Mouse (Mus musculus) left cerebral cortex, adult 6 months (tissue): ENCODE measurements around the gene Irgc1. TPM values are rescaled to one million over a fixed set of nuclear protein-coding genes. Genes with fewer than 3 reads are reported as not detected.

Experiments used
- long read RNA-seq, 2 experiments: library from polyadenylated mRNA; unstranded; transcript quantifications; one replicate each; pipeline ENCODE4 v2.0.0; 2019 to 2020
- polyA plus RNA-seq: library from polyadenylated mRNA; unstranded; fragments of <200 nt; fragmentation: Nextera tagmentation; gene quantifications from 2 replicates; pipeline ENCODE4 v1.2.3, GENCODE M21; 2021

Irgc1 gene
- 0.33 and 0.49 TPM in 2 replicates for polyA plus RNA-seq
- long read RNA-seq, experiment 1, partial matches to known transcripts, result 0 of 1 reads
- long read RNA-seq, experiment 1, other reads (novel, unspliced or antisense), result 0 of 1 reads
- long read RNA-seq, experiment 2, result 0 reads

GRCm38 (mm10) chr7:24451855-24452311, at the start of gene Irgc1:
Irgc1 (minus strand) TSS chr7:24452297.

GRCm38 (mm10) chr7:24481474-24482207, 29.5 kb upstream of the Irgc1 start, which contains the start of gene Cadm4:
Cadm4 (plus strand) TSS chr7:24482023.

DNA sequence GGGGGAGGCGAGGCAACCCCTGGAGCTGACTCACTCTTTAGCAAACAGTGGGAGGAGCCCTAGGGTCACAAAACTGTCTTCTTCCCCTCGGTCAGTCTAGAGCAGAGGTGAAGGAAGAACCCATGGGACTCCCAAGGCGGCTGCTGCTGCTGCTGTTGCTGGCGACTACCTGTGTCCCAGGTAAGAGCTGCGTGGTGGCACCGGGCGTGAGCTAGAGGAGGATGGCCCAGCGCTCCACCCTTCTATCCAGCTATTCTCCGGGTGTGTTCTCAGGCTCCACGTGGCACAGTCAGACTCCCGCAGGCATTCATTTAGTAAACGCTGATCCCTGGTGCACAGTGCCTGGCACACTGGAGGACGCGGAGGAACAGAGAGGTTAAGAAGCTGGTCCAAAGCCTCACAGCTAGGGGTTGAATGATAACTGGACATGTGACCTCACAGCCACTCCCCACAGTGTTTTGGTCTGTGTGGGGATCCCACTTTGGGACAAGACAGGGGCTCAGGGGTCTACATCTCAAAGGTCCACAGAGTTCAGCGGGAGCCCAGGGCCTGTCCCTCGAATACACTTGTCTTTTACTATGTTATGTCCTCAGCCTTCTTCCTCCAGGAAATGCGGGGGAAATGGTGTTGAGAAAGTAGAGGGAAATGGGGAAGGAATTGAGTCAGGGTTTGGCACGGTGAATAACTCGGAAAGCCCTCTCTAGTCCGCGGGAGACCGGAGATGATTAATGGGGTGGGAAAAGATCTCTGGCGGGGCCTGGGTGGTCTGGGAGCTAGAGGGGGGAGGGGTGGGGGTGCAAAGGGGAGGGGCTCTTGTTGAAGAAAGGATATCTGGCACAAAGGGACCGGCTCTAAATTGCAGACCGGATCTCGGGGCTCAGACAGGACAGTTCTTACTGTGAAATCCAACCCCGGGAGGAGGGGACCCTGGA, 10.6 kb upstream of the Irgc1 start, which contains the start of gene Plaur:
Gene Plaur, plus strand, starts transcription at position 97 of the 932 bp plus-strand sequence.

DNA sequence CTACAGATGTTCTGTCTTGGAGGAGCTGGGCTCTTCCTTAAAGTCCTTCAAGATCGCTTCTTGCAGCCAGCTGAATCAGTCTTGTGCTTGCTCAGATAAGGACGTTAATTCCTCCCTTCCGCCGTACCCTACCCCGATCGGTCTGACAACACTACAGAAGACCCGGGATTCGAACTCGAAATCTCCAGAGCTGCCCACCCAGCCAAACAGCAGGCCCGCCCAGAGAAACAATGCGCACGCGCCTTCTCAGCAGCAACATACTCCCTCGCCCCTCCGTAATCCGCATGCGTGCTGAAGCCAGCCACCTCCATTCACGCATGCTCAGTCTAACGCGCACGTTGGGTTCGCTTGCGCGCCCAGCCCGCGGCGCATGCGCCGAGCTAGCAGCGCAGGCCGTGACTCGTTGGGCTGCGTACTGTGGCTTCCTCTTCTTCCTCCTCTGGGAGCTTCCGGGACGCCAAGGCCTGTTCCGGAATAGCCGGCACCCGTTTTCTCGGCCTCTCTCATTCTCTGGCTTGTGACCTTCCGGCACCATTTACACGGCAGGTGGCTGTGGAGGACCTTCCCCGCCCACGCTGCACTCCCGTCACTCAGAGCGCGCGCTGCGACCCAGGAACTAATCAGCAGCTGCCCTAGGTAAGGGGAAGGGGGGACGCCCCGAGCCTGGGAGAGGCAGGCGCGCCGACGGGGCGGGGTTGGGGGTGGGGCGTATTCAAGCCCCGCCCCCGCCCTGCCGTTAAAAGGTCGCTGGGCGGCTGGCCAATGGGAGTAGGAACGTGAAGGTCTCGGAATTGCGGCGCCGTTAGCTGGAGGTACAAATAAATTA, 52.6 kb downstream of the Irgc1 start, which contains the start of gene Smg9:
Gene Smg9, plus strand, starts transcription at position 364 of the 826 bp plus-strand sequence.

Other genes with a start within 250 kb of the Irgc1 start
- 1.6 TPM in 2 replicates for gene Zfp111, start 240.9 kb downstream of the Irgc1 start, polyA plus RNA-seq
- 4.4 and 4.6 TPM in 2 replicates for gene Zfp109, start 214.7 kb downstream of the Irgc1 start, polyA plus RNA-seq
- 2.8 and 3.1 TPM in 2 replicates for gene Zfp108, start 197.5 kb downstream of the Irgc1 start, polyA plus RNA-seq
- gene Zfp93, start 181.9 kb downstream of the Irgc1 start, polyA plus RNA-seq, result 6.1 and 7.0 TPM in 2 replicates
- gene Zfp61, start 151.1 kb downstream of the Irgc1 start, polyA plus RNA-seq, result 10.9 and 15.1 TPM in 2 replicates
- 14.5 and 15.2 TPM in 2 replicates for gene Zfp94, start 135.6 kb downstream of the Irgc1 start, polyA plus RNA-seq
- gene Tescl, start 118.4 kb downstream of the Irgc1 start, polyA plus RNA-seq, result not detected in 2 replicates
- not detected in 2 replicates for gene Lypd5, start 103.1 kb downstream of the Irgc1 start, polyA plus RNA-seq
- gene Kcnn4, start 82.0 kb downstream of the Irgc1 start, polyA plus RNA-seq, result 0.45 and 0.63 TPM in 2 replicates
- gene Smg9, start 52.7 kb downstream of the Irgc1 start, polyA plus RNA-seq, result 15.3 and 22.7 TPM in 2 replicates
- 3.0 and 3.1 TPM in 2 replicates for gene Plaur, start 10.2 kb upstream of the Irgc1 start, polyA plus RNA-seq
- 6.4 and 35.9 TPM in 2 replicates for gene Cadm4, start 29.7 kb upstream of the Irgc1 start, polyA plus RNA-seq
- 108 and 111 TPM in 2 replicates for gene Zfp428, start 54.7 kb upstream of the Irgc1 start, polyA plus RNA-seq
- gene AC161166.1, start 60.2 kb upstream of the Irgc1 start, polyA plus RNA-seq, result not detected in 2 replicates
- 11.2 and 13.6 TPM in 2 replicates for gene Irgq, start 78.4 kb upstream of the Irgc1 start, polyA plus RNA-seq
- not detected in 2 replicates for gene Pinlyp, start 93.8 kb upstream of the Irgc1 start, polyA plus RNA-seq
- gene Xrcc1, start 94.0 kb upstream of the Irgc1 start, polyA plus RNA-seq, result 24.9 and 25.5 TPM in 2 replicates
- 30.8 and 34.3 TPM in 2 replicates for gene Ethe1, start 135.2 kb upstream of the Irgc1 start, polyA plus RNA-seq
- 8.4 and 13.6 TPM in 2 replicates for gene Zfp575, start 135.3 kb upstream of the Irgc1 start, polyA plus RNA-seq
- not detected in 2 replicates for gene Phldb3, start 158.5 kb upstream of the Irgc1 start, polyA plus RNA-seq
- not detected in 2 replicates for gene Lypd3, start 184.3 kb upstream of the Irgc1 start, polyA plus RNA-seq
- not detected in 2 replicates for gene Tex101, start 224.4 kb upstream of the Irgc1 start, polyA plus RNA-seq